Mouse (Mus musculus): ENCODE results near the gene Eya4. TPM values are rescaled to one million over a fixed set of nuclear protein-coding genes. Genes with fewer than 3 reads are reported as not detected.

The Eya4 gene
- polyA plus RNA-seq, 3 experiments from 2014 or later: not detected

- no peak for ATAC-seq
Observed at GRCm38 (mm10) chr10:23150401-23150800, 200.2 kb downstream of the Eya4 start.

GRCm38 (mm10) chr10:23144616-23145015 lies 206.0 kb downstream of the Eya4 start:
- ATAC-seq: no peak

GRCm38 (mm10) chr10:23127947-23128346 lies 222.6 kb downstream of the Eya4 start:
- ATAC-seq: no peak

- ATAC-seq: no peak
Observed at GRCm38 (mm10) chr10:23127151-23127550, 223.4 kb downstream of the Eya4 start.

GRCm38 (mm10) chr10:23126529-23126928 lies 224.1 kb downstream of the Eya4 start:
- ATAC-seq: no peak

GRCm38 (mm10) chr10:23120437-23120836 lies 230.1 kb downstream of the Eya4 start:
- no peak for ATAC-seq

GRCm38 (mm10) chr10:23116786-23117410 lies 233.7 kb downstream of the Eya4 start:
- ATAC-seq: no peak

GRCm38 (mm10) chr10:23116063-23116462 lies 234.5 kb downstream of the Eya4 start:
- no peak for ATAC-seq

- ATAC-seq: no peak
Observed at GRCm38 (mm10) chr10:23115321-23115720, 235.3 kb downstream of the Eya4 start.

- ATAC-seq: no peak
Observed at GRCm38 (mm10) chr10:23108122-23108521, 242.5 kb downstream of the Eya4 start.

- ATAC-seq: no peak
Observed at GRCm38 (mm10) chr10:23092517-23092916, 258.1 kb downstream of the Eya4 start.

- ATAC-seq: no peak
Observed at GRCm38 (mm10) chr10:23091552-23091951, 259.0 kb downstream of the Eya4 start.

GRCm38 (mm10) chr10:23090323-23090722 lies 260.3 kb downstream of the Eya4 start:
- ATAC-seq: no peak

- ATAC-seq: no peak
Observed at GRCm38 (mm10) chr10:23089271-23089670, 261.3 kb downstream of the Eya4 start.

- ATAC-seq: no peak
Observed at GRCm38 (mm10) chr10:23088764-23089163, 261.8 kb downstream of the Eya4 start.

- no peak for ATAC-seq
Observed at GRCm38 (mm10) chr10:23086352-23087215, 264.0 kb downstream of the Eya4 start.

- no peak for ATAC-seq
Observed at GRCm38 (mm10) chr10:23081548-23081828, 269.1 kb downstream of the Eya4 start.

GRCm38 (mm10) chr10:23080749-23081547 lies 269.6 kb downstream of the Eya4 start:
- peak; percentile 74 for ATAC-seq

- no peak for ATAC-seq
Observed at GRCm38 (mm10) chr10:23076691-23077385, 273.7 kb downstream of the Eya4 start.

GRCm38 (mm10) chr10:23073431-23073830 lies 277.2 kb downstream of the Eya4 start:
- ATAC-seq: no peak

GRCm38 (mm10) chr10:23063637-23064036 lies 286.9 kb downstream of the Eya4 start:
- no peak for ATAC-seq

GRCm38 (mm10) chr10:23062719-23063118 lies 287.9 kb downstream of the Eya4 start:
- ATAC-seq: no peak

- no peak for ATAC-seq
Observed at GRCm38 (mm10) chr10:23060694-23061060, 289.9 kb downstream of the Eya4 start.

Data from inflammation-experienced regulatory T-cells, adult 6 months (primary cell).